Mouse (Mus musculus) splenic B cell, adult 2 months (primary cell): ENCODE data around the gene Ttl.

Experiments
- DNase-seq: peaks from one replicate; pipeline ENCODE4 v3.0.0-alpha.2; 2011; ENCODE audit warnings: low read depth, low spot score
- H3K27me3 ChIP-seq: 2 replicates; pipeline ENCODE4 v1.6.1; 2012; ENCODE audit warnings: mild to moderate bottlenecking, low read length, moderate library complexity, mixed read lengths; ENCODE audit not compliant: control insufficient read depth, poor library complexity, insufficient read depth, severe bottlenecking
- H3K36me3 ChIP-seq: 2 replicates; pipeline ENCODE4 v1.6.1; 2012; ENCODE audit warnings: mild to moderate bottlenecking, low read length, moderate library complexity, mixed read lengths; ENCODE audit not compliant: control insufficient read depth, poor library complexity, insufficient read depth, severe bottlenecking

The Ttl gene

GRCm38 (mm10) chr2:129115706-129116367 lies 50.1 kb downstream of the Ttl start:
- Histone ChIP-seq H3K36me3 (peaks cover 9% of the 10 kb centered on the region), H3K27me3 (no peaks in the 10 kb centered on the region)
- no peak for DNase-seq

DNA sequence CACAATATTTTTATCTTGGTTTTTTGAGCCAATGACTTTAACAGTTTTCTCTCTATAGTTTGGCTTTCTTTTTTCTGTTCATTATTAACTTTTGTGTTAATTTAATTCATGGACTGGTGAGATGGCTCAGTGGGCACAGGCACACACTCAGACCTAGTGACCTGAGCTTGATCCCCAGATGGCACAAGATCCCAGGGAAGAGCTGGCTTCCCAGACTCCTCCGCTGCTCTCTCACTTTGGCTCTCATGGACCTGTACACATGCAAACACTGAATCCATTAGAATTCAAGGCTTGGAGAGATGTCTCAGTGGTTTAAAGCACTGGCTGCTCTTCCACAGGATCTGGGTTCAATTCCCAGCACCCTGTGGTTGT lies 50.6 kb downstream of the Ttl start:
- H3K36me3 ChIP-seq, result peaks cover 9% of the 10 kb centered on the region
- no peaks in the 10 kb centered on the region for H3K27me3 ChIP-seq
- DNase-seq, result no peak

DNA sequence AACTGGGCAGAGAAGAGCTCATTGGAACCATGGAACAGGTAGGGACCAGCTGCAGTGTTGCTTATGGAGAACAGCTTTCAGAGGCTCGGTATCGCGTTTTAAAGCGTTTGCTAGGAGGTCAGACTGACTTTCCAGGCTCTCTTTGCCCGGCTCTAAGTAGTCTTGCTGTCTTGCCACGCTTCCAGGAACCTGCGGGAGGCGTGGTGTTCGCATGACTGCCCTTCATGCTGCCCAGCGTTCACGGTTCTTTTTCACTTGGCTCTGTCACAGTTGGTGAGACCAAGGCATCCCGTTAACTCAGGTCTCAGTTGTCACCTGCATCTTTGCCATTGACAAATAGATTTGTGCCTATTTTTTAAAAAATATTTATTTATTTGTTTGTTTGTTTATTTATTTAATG lies 52.3 kb downstream of the Ttl start:
- Histone ChIP-seq H3K27me3 (no peaks in the 10 kb centered on the region), H3K36me3 (peaks cover 5% of the 10 kb centered on the region)
- no peak for DNase-seq

DNA sequence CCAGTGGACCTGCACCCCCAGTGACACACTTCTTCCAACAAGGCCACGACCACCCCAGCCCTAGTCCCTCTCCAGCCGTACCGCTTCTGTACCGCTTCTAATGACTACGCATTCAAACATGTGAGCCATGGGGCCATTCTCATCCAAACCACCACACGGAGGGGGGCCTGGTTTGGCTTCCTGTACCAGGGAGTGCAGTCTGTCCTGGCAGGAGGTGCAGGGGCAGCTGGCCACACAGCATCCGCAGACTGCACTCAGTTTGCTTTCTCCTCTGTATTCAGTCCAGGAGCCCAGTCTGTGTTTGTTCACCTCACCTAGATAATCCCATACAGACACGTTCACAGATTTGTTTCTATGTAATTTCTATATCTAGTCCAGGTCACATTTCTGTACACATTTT lies 56.2 kb downstream of the Ttl start:
- Histone ChIP-seq H3K36me3 (peaks cover 4% of the 10 kb centered on the region), H3K27me3 (no peaks in the 10 kb centered on the region)
- no peak for DNase-seq

- Histone ChIP-seq H3K27me3 (no peaks in the 10 kb centered on the region), H3K36me3 (peaks cover 6% of the 10 kb centered on the region)
- peak; percentile 79 for DNase-seq
These were observed 63.7 kb downstream of the Ttl start, which contains the start of gene Chchd5 for GRCm38 (mm10) chr2:129129412-129129929. Gene Chchd5 (plus strand): TSS chr2:129129700.

- peak; percentile 44 for DNase-seq
- Histone ChIP-seq H3K27me3 (no peaks in the 10 kb centered on the region), H3K36me3 (peaks cover 6% of the 10 kb centered on the region)
These were observed 64.3 kb downstream of the Ttl start for GRCm38 (mm10) chr2:129129987-129130545.

GRCm38 (mm10) chr2:129130776-129131175 lies 65.0 kb downstream of the Ttl start:
- no peaks in the 10 kb centered on the region for H3K27me3 ChIP-seq
- H3K36me3 ChIP-seq, result peaks cover 6% of the 10 kb centered on the region
- no peak for DNase-seq

DNA sequence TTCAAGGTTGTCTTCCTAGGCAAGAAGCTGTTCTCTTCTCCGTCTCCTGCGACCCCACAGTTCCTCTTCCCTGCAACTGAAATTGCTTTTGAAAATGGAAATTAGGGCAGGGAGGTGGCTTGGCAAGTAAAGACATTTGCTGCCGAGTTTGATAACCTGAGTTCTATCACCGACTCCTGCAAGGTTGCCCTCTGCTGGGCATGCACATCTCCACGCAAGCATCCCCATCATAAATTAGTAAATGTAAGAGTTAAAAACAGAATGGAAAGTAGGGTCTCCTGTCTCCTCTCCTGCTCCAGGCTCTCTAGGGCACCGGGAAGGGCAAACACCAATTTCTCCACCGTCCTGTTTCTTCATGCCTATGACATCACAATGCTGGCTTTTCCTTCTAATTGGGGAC lies 66.5 kb downstream of the Ttl start:
- peak; percentile 18 for DNase-seq
- Histone ChIP-seq H3K27me3 (no peaks in the 10 kb centered on the region), H3K36me3 (peaks cover 6% of the 10 kb centered on the region)

DNA sequence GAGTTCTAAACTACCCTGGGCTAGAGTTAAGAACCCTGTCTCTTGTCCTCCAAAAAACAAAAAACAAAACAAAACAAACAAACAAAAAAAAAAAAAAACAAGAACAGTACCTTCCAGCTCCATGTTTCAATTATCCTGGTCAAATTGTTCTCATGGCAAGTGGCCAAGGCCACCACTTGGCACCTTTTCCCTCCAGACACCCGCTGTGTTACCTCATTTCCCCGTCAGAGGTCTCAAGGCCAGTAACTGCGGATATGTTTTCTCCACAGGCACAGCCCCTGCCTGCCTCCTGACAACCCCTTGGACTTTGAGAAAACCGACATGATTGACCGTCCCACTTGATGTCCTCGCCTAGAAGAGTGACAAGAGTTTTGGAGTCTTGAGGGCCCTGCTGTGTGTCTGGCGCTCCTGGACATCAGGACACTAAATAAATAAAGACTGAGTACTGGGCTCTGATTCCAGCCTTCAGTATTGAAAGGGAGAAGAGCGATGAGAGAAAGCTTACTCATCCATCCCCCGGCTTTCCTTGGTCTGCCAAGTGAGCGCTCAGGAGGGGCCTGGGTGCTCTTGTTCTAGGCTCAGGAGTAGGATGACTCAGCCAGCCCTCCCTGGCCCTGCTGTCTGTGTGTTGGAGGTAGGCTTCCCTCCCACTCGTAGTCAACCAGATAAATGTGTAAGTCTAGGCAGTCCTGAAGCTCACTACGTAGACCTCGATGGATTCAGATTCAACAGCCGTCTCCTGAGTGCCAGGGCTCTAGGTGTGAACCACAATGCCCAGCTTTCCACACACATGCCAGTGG lies 67.5 kb downstream of the Ttl start:
- DNase-seq, result no peak
- Histone ChIP-seq H3K27me3 (no peaks in the 10 kb centered on the region), H3K36me3 (peaks cover 6% of the 10 kb centered on the region)

DNA sequence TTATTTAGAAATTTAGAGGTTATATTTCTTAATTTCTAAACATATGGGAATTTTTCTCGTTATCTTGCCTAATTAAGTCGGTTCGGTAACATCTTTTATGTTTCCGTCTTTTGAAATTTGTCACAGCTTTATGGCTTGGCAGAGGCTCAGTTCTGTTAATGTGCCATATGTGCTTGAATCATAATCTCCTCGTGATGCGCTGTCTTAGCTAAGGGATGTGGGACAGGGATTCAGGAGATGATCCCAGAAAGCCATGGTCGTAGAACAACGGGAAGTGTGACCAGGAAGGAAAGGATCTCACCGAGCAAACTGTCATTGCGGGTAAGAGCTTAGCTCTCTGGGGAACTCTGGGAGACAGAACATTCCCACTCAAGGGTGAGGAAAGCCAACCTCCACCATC lies 74.2 kb downstream of the Ttl start:
- no peaks in the 10 kb centered on the region for H3K27me3 ChIP-seq
- H3K36me3 ChIP-seq, result no peaks in the 10 kb centered on the region
- DNase-seq, result no peak
